Mouse (Mus musculus): ENCODE results near the gene Gm21310. TPM values are rescaled to one million over a fixed set of nuclear protein-coding genes. Genes with fewer than 3 reads are reported as not detected.

Gene Gm21310
- polyA plus RNA-seq (2014; fragmentation: Illumina TruSeq; extraction: RNeasy Lipid Tissue Mini Kit (QIAGEN cat#74804); ENCODE audit: insufficient read depth, low read depth, low replicate concordance), result not detected

GRCm38 (mm10) chrY:10147083-10147482 is at the start of gene Gm21310:
TSS of gene Gm21310 (minus strand) at chrY:10147183.

Other genes with a start within 250 kb of the Gm21310 start
- not detected for gene Gm20834, start 177.4 kb upstream of the Gm21310 start, polyA plus RNA-seq (2014; fragmentation: Illumina TruSeq; extraction: RNeasy Lipid Tissue Mini Kit (QIAGEN cat#74804); ENCODE audit: insufficient read depth, low read depth, low replicate concordance)